ENCODE assay signal across 19 mouse cellular contexts in the genomic region with DNA sequence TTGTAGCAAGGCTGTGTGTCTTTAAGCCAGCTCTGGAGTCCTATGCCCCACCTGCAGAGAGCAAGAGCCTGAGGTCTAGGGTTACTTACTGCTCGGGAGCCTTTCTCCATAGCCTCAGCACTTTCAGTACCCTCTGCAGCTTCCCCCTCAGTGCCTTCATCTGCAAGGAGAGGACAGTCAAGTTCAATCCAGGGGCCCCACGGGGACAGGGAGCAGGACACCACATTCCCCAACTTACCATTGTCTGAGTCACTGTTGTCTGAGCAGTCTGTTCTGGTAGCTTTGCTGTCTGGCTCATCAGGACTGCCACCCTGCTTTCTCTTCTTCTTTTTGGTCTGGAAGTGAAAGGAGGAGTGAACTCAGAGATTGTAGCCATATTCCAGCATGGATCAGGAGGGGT. TPM values are rescaled to one million over a fixed set of nuclear protein-coding genes. Genes with fewer than 3 reads are reported as not detected.
DNase-seq lines count a peak whose midpoint lies in the region; TF ChIP-seq lines count a peak whose summit lies in the region.
"Had no signal": no experiment of that assay in that cellular context is flagged by ENCODE, and none has a peak within 500 bp of the region (broad histone marks: within the 10 kb centered on the region; RNA-seq: fewer than 3 reads in every experiment).

No protein-coding gene starts in this region.

- peaks cover 41% of the 10 kb centered on the region for H3K36me3 ChIP-seq in macrophage (ENCODE audit: inconsistent target)

- peak; percentile 45 for DNase-seq in layer of hippocampus, adult 11-12 months (ENCODE audit: low spot score)
- DNase-seq in layer of hippocampus, adult 9-10 months (ENCODE audit: low spot score): no peak
- DNase-seq in spleen, postnatal 10 days (ENCODE audit: low spot score in 2 of 2): no peak
- no peak for DNase-seq in cerebellum, postnatal 4 days (ENCODE audit: low spot score in 2 of 2)
- DNase-seq: adrenal gland, adult 2 months; adrenal gland, postnatal 36 days; cerebellum, adult 11-12 months; cerebellum, adult 9-11 months; cerebellum, postnatal 36 days; forebrain, postnatal 0 days; gastrocnemius, postnatal 14 days; heart, postnatal 14 days had no signal

- TF ChIP-seq CTCF in bone marrow macrophage, adult 2 months (IDR thresholded peaks at IDR 0.05; ENCODE audit: low read depth, low read length): no peak

- H3K4me3 ChIP-seq in bone marrow macrophage, adult 2 months (ENCODE audit: insufficient read depth, low read length): no peak overlapping the region
- H3K4me3 ChIP-seq in macrophage (ENCODE audit: inconsistent target): no peak overlapping the region
- H3K4me3 ChIP-seq: embryonic facial prominence, embryonic 10.5 days; forebrain, embryonic 13.5 days; heart, embryonic 10.5 days; hindbrain, embryonic 10.5 days had no signal

- peak overlapping the region; percentile 74 for H3K27ac ChIP-seq in bone marrow macrophage, adult 2 months (ENCODE audit: insufficient read depth, low read depth, low read length)
- peak overlapping the region; percentile 55 for H3K27ac ChIP-seq in macrophage
- H3K27ac ChIP-seq: embryonic facial prominence, embryonic 10.5 days; forebrain, embryonic 13.5 days; heart, embryonic 10.5 days; hindbrain, embryonic 10.5 days; hindbrain, embryonic 14.5 days had no signal

- WGBS in macrophage (ENCODE audit: missing documents): 15% methylated on average over 2 of the region's 2 CpGs

- TF ChIP-seq POLR2A in bone marrow macrophage, adult 2 months (IDR thresholded peaks at IDR 0.05; ENCODE audit: borderline replicate concordance, low read depth, low read length): no peak

- no peaks in the 10 kb centered on the region for H3K79me2 ChIP-seq in macrophage (ENCODE audit: inconsistent target)

- H3K4me1 ChIP-seq in bone marrow macrophage, adult 2 months (ENCODE audit: control insufficient read depth, insufficient read depth, low read length): peaks cover 18% of the 10 kb centered on the region
- H3K4me1 ChIP-seq: embryonic facial prominence, embryonic 10.5 days; forebrain, embryonic 13.5 days; hindbrain, embryonic 10.5 days had no signal

RNA-seq across cellular contexts. Expression of a gene that starts 14.5 kb away (rescaled TPM):
- polyA plus RNA-seq in bone marrow macrophage, adult 2 months (2012; ENCODE audit: insufficient read depth, insufficient read length, missing spikeins): 87.0 and 116 TPM in 2 replicates
- total RNA-seq in macrophage (2018; cell fraction: chromatin; rRNA removed): 100 to 1,000 TPM in 20 of 26 experiments, 10 to 100 TPM in 6; 36.7 to 321 (median 192) TPM
- 10 to 100 TPM; 14.7 to 32.3 (median 21.5) TPM for total RNA-seq in macrophage (2018; cell fraction: cytosol; rRNA removed)
- total RNA-seq in macrophage (2018; cell fraction: nucleus; rRNA removed): 100 to 1,000 TPM in 9 of 26 experiments, 10 to 100 TPM in 17; 24.8 to 179 (median 86.1) TPM
- 20.2 to 41.0 TPM (median 33.8 TPM) in 3 replicates for polyA plus RNA-seq in macrophage (2018)

RNA-seq across cellular contexts. Expression of a gene that starts 14.8 kb away (rescaled TPM):
- 77.4 and 90.0 TPM in 2 replicates for polyA plus RNA-seq in bone marrow macrophage, adult 2 months (2012; ENCODE audit: insufficient read depth, insufficient read length, missing spikeins)
- 100 to 1,000 TPM in 24 of 26 experiments, 10 to 100 TPM in 2; 74.8 to 513 (median 284) TPM for total RNA-seq in macrophage (2018; cell fraction: chromatin; rRNA removed)
- 10 to 100 TPM in 25 of 26 experiments, 1 to 10 TPM in 1; 9.3 to 42.5 (median 29.9) TPM for total RNA-seq in macrophage (2018; cell fraction: cytosol; rRNA removed)
- total RNA-seq in macrophage (2018; cell fraction: nucleus; rRNA removed): 100 to 1,000 TPM in 13 of 26 experiments, 10 to 100 TPM in 13; 43.1 to 200 (median 107) TPM
- 38.9 to 55.8 TPM (median 43.9 TPM) in 3 replicates for polyA plus RNA-seq in macrophage (2018)

RNA-seq across cellular contexts. Expression of a gene that starts 51.3 kb away (rescaled TPM):
- 72.2 and 88.2 TPM in 2 replicates for polyA plus RNA-seq in bone marrow macrophage, adult 2 months (2012; ENCODE audit: insufficient read depth, insufficient read length, missing spikeins)
- 100 to 1,000 TPM; 214 to 341 (median 254) TPM for total RNA-seq in macrophage (2018; cell fraction: chromatin; rRNA removed)
- total RNA-seq in macrophage (2018; cell fraction: cytosol; rRNA removed): 100 to 1,000 TPM in 14 of 26 experiments, 10 to 100 TPM in 12; 75.7 to 114 (median 101) TPM
- 100 to 1,000 TPM; 133 to 233 (median 171) TPM for total RNA-seq in macrophage (2018; cell fraction: nucleus; rRNA removed)
- polyA plus RNA-seq in macrophage (2018): 51.6 to 129 TPM (median 55.6 TPM) in 3 replicates

RNA-seq across cellular contexts. Expression of a gene that starts 53.4 kb away (rescaled TPM):
- 19.3 and 24.2 TPM in 2 replicates for polyA plus RNA-seq in bone marrow macrophage, adult 2 months (2012; ENCODE audit: insufficient read depth, insufficient read length, missing spikeins)
- total RNA-seq in macrophage (2018; cell fraction: chromatin; rRNA removed): 10 to 100 TPM; 14.3 to 57.5 (median 28.5) TPM
- 10 to 100 TPM; 15.7 to 26.8 (median 20.3) TPM for total RNA-seq in macrophage (2018; cell fraction: cytosol; rRNA removed)
- total RNA-seq in macrophage (2018; cell fraction: nucleus; rRNA removed): 10 to 100 TPM; 16.8 to 46.4 (median 26.0) TPM
- 15.9 to 20.7 TPM (median 17.5 TPM) in 3 replicates for polyA plus RNA-seq in macrophage (2018)
